Mouse (Mus musculus): Measurements from ENCODE around the gene Unc119. TPM values are rescaled to one million over a fixed set of nuclear protein-coding genes. Genes with fewer than 3 reads are reported as not detected.

Unc119 gene
- total RNA-seq, 2 experiments from 2014 or later: 5.9 to 6.3 TPM

Other genes starting within 250 kb of the Unc119 start
- gene Fam222b, start 248.8 kb upstream of the Unc119 start, total RNA-seq (2021): 10 to 100 TPM; 14.4 to 14.6 TPM
- 10 to 100 TPM; 10.3 to 11.2 TPM for gene Traf4, start 177.9 kb upstream of the Unc119 start, total RNA-seq (2021)
- 1 to 10 TPM; 4.8 to 6.2 TPM for gene Nek8, start 166.8 kb upstream of the Unc119 start, total RNA-seq (2021)
- 1 to 10 TPM; 6.5 to 7.6 TPM for gene Tlcd1, start 166.8 kb upstream of the Unc119 start, total RNA-seq (2021)
- gene Rpl23a, start 159.9 kb upstream of the Unc119 start, total RNA-seq (2021): 100 to 1,000 TPM; 776 to 812 TPM
- gene Rab34, start 155.1 kb upstream of the Unc119 start, total RNA-seq (2021): 10 to 100 TPM; 14.2 to 17.8 TPM
- gene Proca1, start 150.1 kb upstream of the Unc119 start, total RNA-seq (2021): 1 to 10 TPM in 1 of 2 experiments, under 1 TPM in 1; 0.76 to 2.6 TPM
- gene Sdf2, start 97.7 kb upstream of the Unc119 start, total RNA-seq (2021): 10 to 100 TPM; 49.8 to 51.3 TPM
- gene Supt6, start 97.5 kb upstream of the Unc119 start, total RNA-seq (2021): 10 to 100 TPM; 29.6 to 31.7 TPM
- gene 2610507B11Rik, start 81.7 kb upstream of the Unc119 start, total RNA-seq (2021): 100 to 1,000 TPM; 184 to 186 TPM
- 1 to 10 TPM in 1 of 2 experiments, under 1 TPM in 1; 0.90 to 1.9 TPM for gene BC030499, start 52.6 kb upstream of the Unc119 start, total RNA-seq (2021)
- 1 to 10 TPM; 2.2 to 4.2 TPM for gene Spag5, start 42.0 kb upstream of the Unc119 start, total RNA-seq (2021)
- 1 to 10 TPM in 1 of 2 experiments, under 1 TPM in 1; 0.54 to 1.0 TPM for gene Aldoc, start 20.5 kb upstream of the Unc119 start, total RNA-seq (2021)
- gene Pigs, start 15.1 kb upstream of the Unc119 start, total RNA-seq (2021): 10 to 100 TPM; 23.5 to 23.9 TPM
- under 1 TPM in 1 of 2 experiments, not detected in 1; 0.24 TPM for gene Foxn1, start 43.1 kb downstream of the Unc119 start, total RNA-seq (2021)
- not detected for gene Slc13a2, start 78.7 kb downstream of the Unc119 start, total RNA-seq (2021)
- 1 to 10 TPM; 2.3 to 3.1 TPM for gene Slc46a1, start 122.2 kb downstream of the Unc119 start, total RNA-seq (2021)
- under 1 TPM; 0.37 to 0.79 TPM for gene Sarm1, start 154.3 kb downstream of the Unc119 start, total RNA-seq (2021)
- 10 to 100 TPM; 32.0 to 36.5 TPM for gene Vtn, start 155.6 kb downstream of the Unc119 start, total RNA-seq (2021)
- not detected for gene Sebox, start 160.0 kb downstream of the Unc119 start, total RNA-seq (2021)
- 10 to 100 TPM; 11.7 to 12.1 TPM for gene Tmem199, start 168.7 kb downstream of the Unc119 start, total RNA-seq (2021)
- gene Poldip2, start 168.7 kb downstream of the Unc119 start, total RNA-seq (2021): 100 to 1,000 TPM; 153 to 155 TPM
- gene Tnfaip1, start 192.8 kb downstream of the Unc119 start, total RNA-seq (2021): 10 to 100 TPM; 47.7 to 50.7 TPM
- 10 to 100 TPM; 48.4 to 50.0 TPM for gene Ift20, start 192.9 kb downstream of the Unc119 start, total RNA-seq (2021)
- 10 to 100 TPM in 1 of 2 experiments, 1 to 10 TPM in 1; 8.8 to 10.3 TPM for gene Tmem97, start 207.3 kb downstream of the Unc119 start, total RNA-seq (2021)

Measured in heart, postnatal 14 days (tissue).